7 mouse cellular contexts compared by ENCODE assay signal in genomic region chr6:6882266-6882797, GRCm38 (mm10). TPM values are rescaled to one million over a fixed set of nuclear protein-coding genes. Genes with fewer than 3 reads are reported as not detected.
DNase-seq lines count a peak whose midpoint lies in the region; ATAC-seq lines count a peak whose summit lies in the region.

No protein-coding gene starts in this region.

- H3K27ac ChIP-seq in hindbrain, embryonic 12.5 days: no peak overlapping the region
- no peak overlapping the region for H3K27ac ChIP-seq in midbrain, embryonic 13.5 days

- peak overlapping the region; percentile 40; the same call in 1 of the 2 replicates for H3K4me3 ChIP-seq in hindbrain, embryonic 12.5 days
- peak overlapping the region; percentile 46 for H3K4me3 ChIP-seq in midbrain, embryonic 13.5 days (replicated peaks)

- H3K9me3 ChIP-seq in hindbrain, embryonic 12.5 days (replicated peaks): no peaks in the 10 kb centered on the region
- no peaks in the 10 kb centered on the region for H3K9me3 ChIP-seq in midbrain, embryonic 13.5 days

- peaks cover 73% of the 10 kb centered on the region for H3K27me3 ChIP-seq in hindbrain, embryonic 12.5 days
- peaks cover 78% of the 10 kb centered on the region for H3K27me3 ChIP-seq in midbrain, embryonic 13.5 days

- no peaks in the 10 kb centered on the region for H3K36me3 ChIP-seq in hindbrain, embryonic 12.5 days
- no peaks in the 10 kb centered on the region for H3K36me3 ChIP-seq in midbrain, embryonic 13.5 days

- no peak for ATAC-seq in hindbrain, embryonic 12.5 days (ENCODE audit: low FRiP score)
- ATAC-seq in midbrain, embryonic 13.5 days: peak; percentile 10; the same call in 1 of the 2 replicates
- no peak for ATAC-seq in inflammation-experienced regulatory T-cells, adult 6 months

- H3K4me1 ChIP-seq in hindbrain, embryonic 12.5 days: peaks cover 20% of the 10 kb centered on the region
- H3K4me1 ChIP-seq in midbrain, embryonic 13.5 days (replicated peaks): peaks cover 30% of the 10 kb centered on the region

- DNase-seq in ES-CJ7 (ENCODE audit: low read depth, low spot score): peak; percentile 38
- DNase-seq in embryo, embryonic 11 days: peak; percentile 41
- no peak for DNase-seq in spleen, adult 12 weeks (ENCODE audit: low spot score)
- DNase-seq in frontal cortex, postnatal 14 days (ENCODE audit: low spot score in 2 of 2): no peak

- peak overlapping the region; percentile 57 for H3K4me2 ChIP-seq in hindbrain, embryonic 12.5 days (replicated peaks)
- peak overlapping the region; percentile 80 for H3K4me2 ChIP-seq in midbrain, embryonic 13.5 days (replicated peaks)

- no peak overlapping the region; the same call in 1 of the 2 replicates for H3K9ac ChIP-seq in hindbrain, embryonic 12.5 days
- H3K9ac ChIP-seq in midbrain, embryonic 13.5 days (replicated peaks): no peak overlapping the region

- 5% methylated on average over 10 of the region's 11 CpGs for WGBS in hindbrain, embryonic 12.5 days
- WGBS in midbrain, embryonic 13.5 days: 3% methylated on average over 10 of the region's 11 CpGs

RNA-seq across cellular contexts. Expression of gene Dlx5, which starts 0.4 kb away (rescaled TPM):
- 10.7 and 19.2 TPM in 2 replicates for polyA plus RNA-seq in hindbrain, embryonic 12.5 days (2016; fragmentation: Nextera tagmentation; extraction: Ambion mirVana)
- polyA plus RNA-seq in midbrain, embryonic 13.5 days (2015; fragmentation: Nextera tagmentation; extraction: Ambion mirVana): 22.4 and 22.9 TPM in 2 replicates
- not detected for polyA plus RNA-seq in inflammation-experienced regulatory T-cells, adult 6 months (2017; shearing (Covaris generic))

RNA-seq across cellular contexts. Expression of gene Dlx6, which starts 19.2 kb away (rescaled TPM):
- 1.0 and 2.6 TPM in 2 replicates for polyA plus RNA-seq in hindbrain, embryonic 12.5 days (2016; fragmentation: Nextera tagmentation; extraction: Ambion mirVana)
- 3.1 and 4.4 TPM in 2 replicates for polyA plus RNA-seq in midbrain, embryonic 13.5 days (2015; fragmentation: Nextera tagmentation; extraction: Ambion mirVana)
- not detected for polyA plus RNA-seq in inflammation-experienced regulatory T-cells, adult 6 months (2017; shearing (Covaris generic))

Comparison
In these comparisons a context has a peak if more than half of its experiments do, and no peak if none do; other contexts are left out.
1. DNase-seq: peak in ES-CJ7 (single experiment) and embryo, embryonic 11 days (single experiment); none in spleen, adult 12 weeks (single experiment) and frontal cortex, postnatal 14 days (0 of 2).
2. RNA of gene Dlx5, which starts 0.4 kb away (polyA plus RNA-seq): 22.4 to 22.9 TPM in midbrain, embryonic 13.5 days and 10.7 to 19.2 TPM in hindbrain, embryonic 12.5 days; not detected in inflammation-experienced regulatory T-cells, adult 6 months; every median in the first group is over 10 times any median in the second.